Mouse (Mus musculus): Measurements from ENCODE around the gene Immp2l.
"Not testable (repeated sequence)": the region's sequence is repeated elsewhere in the genome, so short reads cannot be mapped to it uniquely, and the experiment has no call there.

Gene Immp2l

DNA sequence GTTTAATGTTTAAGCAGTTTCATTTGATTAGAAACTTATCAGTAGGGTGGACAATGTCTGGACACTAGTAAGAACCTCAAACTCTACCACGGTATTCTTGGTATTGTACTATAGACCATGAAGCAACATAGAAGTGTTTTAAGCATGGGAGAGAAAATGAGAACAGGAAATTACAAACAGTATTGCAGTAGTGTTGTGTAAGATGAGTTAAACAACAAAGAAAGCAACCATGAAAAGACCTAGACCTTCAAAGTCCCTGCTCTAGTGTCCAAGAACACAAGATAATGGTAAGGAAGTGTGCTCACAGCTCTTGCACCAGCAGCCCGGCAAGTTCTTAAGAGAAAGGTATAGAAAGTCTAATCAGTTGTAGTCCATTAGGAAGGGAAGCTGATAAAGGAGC lies 700.7 kb downstream of the Immp2l start:
- DNase-seq, result no peak

DNA sequence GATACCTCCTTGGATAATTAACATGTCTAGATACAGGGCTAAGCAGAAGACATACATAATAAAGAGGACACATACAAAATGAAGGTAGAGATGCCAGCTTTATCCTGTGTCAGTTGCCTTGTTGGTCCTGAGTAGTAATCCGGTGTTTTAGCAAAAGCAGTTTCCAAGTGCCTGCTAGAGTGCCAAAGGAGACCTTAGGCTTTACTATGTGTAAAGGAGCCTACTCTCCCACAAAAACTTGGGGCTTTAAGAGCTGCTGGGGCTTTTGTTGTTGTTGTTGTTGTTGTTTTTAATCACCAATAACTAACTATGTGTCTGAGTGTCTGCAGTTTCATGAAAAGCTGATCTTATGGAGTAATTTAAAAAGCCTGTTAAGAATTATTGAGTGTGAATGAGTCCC lies 702.8 kb downstream of the Immp2l start:
- no peak for DNase-seq

- DNase-seq, result no peak
These were observed 703.3 kb downstream of the Immp2l start for GRCm38 (mm10) chr12:41727221-41727620.

GRCm38 (mm10) chr12:41727764-41728338 lies 704.0 kb downstream of the Immp2l start:
- no peak for DNase-seq

DNA sequence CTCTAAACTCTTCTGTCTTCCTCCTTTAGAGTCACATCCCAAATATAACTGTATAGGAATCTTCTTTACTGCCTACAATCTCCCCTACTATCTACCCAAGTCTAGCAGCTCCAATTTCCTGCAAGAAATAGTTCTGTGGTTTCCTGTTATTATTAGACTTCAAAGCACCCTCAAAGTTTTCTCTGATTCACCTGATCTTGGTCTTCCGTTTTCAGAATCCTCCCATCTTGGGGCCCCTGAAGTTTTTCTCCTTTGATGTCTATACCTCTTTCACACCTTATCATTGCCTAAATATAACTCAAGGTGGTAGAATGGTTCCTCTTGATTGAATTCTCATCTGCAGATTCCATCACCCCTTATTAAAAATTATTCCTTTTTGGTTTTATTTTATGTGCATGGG lies 704.6 kb downstream of the Immp2l start:
- no peak for DNase-seq

GRCm38 (mm10) chr12:41729780-41730179 lies 705.9 kb downstream of the Immp2l start:
- no peak for DNase-seq

DNA sequence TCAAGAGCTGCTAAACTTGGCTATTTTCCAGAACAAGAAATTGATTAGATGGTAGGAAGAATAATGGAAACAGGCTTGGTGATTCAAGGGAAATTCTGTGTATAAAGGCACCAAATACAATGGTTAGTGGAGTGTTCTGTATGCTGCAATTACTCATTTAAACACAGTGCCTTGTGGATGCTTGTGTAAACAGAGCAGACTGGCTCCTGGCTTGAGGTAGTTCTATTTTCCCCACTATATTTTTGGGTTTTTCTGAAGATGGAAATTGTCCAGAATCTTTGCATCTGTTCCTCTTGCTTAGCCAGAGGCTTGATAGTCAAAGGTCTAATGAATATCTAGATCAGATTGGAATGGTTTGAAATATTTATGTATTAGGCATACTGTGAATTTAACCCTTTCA lies 709.3 kb downstream of the Immp2l start:
- no peak for DNase-seq

DNA sequence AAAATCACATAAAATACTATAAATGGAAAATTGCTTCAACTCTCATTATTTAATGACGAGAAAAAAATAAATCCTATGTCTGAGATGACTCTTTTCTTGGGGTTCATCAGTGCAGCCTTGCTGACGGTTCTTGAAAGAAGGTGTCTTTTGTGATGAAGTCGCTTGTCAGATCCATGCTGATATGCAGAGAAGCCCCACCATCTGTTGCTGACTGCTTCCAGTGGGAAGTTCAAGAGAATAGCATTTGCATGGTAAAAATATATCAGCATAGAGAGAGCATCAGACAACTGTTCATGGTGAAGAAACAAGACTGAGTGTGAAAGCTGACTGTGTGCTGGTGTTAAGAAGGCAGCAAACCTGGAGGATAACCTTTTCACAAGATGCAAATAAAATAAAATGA lies 719.0 kb downstream of the Immp2l start:
- DNase-seq, result no peak

DNA sequence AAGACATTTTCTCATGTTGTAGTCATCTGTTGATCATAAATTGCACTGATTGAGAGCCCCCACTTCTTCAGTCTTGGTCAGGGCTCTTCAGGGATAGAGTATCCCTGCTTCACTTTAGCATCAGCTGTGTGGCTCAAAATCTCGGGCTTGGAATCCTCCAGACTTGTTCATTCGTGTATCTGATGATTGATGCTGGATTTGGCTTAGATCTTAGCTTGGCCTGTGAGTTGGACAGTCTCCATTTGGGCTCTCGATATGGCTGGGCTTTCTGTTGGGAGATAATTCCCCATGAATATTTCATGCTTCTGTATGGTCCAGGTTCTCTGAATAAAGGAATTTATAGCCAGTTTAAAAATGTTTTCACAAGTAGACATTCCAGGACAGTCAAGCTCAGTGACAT lies 739.5 kb downstream of the Immp2l start:
- no peak for DNase-seq

- no peak for DNase-seq
These were observed 750.1 kb downstream of the Immp2l start for GRCm38 (mm10) chr12:41773961-41774360.

GRCm38 (mm10) chr12:41774623-41775323 lies 750.9 kb downstream of the Immp2l start:
- no peak for DNase-seq

GRCm38 (mm10) chr12:41777762-41778161 lies 753.9 kb downstream of the Immp2l start:
- DNase-seq, result not testable (repeated sequence)

DNA sequence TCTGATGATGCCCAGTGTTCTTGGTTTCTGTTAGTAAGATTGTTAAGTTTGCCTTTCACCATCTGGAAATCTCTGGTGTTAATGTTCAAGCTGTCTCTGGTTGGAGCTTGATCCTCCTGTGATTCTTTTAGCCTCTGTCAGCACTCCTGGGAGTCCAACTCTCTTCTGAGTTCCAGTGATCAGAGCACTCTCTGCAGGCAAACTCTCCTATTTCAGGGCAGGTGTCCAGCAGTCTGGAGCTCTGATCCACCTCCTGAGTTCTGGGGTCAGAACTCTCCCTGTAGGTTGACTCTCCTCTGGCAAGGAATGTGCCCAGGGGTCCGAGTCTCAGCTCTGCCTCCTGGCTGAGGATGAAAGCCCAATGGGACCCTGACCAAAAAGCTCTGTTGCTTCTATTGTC lies 769.8 kb downstream of the Immp2l start:
- DNase-seq, result not testable (repeated sequence)

DNA sequence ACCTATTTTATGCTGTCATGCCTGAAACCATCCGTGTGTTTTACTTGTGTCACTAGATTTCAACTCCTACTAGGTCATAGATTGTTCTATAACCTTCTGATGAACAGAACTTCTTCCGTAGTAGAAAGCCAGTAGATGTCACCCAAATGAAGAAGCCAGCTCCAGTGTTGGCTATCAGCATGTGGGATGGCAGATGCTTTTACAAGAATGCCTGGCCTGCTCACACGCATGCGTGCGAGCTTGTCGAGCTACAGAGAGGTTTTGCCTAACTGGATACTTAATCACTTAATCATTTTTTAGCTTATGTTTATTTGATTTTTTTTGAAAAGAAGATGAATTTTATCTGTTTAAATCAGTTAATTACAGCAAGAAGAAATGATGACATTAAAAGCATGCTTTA lies 805.6 kb downstream of the Immp2l start:
- no peak for DNase-seq

GRCm38 (mm10) chr12:41831731-41832130 lies 807.8 kb downstream of the Immp2l start:
- no peak for DNase-seq

- no peak for DNase-seq
These were observed 810.8 kb downstream of the Immp2l start for GRCm38 (mm10) chr12:41834646-41835045.

GRCm38 (mm10) chr12:41838334-41838847 lies 814.5 kb downstream of the Immp2l start:
- DNase-seq, result no peak

DNA sequence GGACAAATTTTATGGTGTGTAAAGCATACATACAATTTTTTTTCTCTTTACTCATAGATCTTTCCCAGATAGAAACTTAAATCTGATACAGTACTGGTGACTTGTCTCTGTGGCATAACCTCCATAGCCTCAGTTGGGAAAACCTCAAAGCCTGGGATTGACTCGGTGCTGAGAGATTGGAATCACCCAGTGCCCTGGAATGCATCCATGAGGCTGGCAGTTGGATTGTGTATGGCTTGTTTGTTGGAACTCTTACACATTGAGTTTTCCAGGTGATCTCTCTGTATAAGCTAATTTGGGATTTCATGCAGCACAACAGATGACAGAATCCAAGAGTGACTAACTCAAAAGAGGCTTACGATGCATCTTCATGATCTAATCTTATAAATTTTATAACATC lies 815.4 kb downstream of the Immp2l start:
- no peak for DNase-seq

DNA sequence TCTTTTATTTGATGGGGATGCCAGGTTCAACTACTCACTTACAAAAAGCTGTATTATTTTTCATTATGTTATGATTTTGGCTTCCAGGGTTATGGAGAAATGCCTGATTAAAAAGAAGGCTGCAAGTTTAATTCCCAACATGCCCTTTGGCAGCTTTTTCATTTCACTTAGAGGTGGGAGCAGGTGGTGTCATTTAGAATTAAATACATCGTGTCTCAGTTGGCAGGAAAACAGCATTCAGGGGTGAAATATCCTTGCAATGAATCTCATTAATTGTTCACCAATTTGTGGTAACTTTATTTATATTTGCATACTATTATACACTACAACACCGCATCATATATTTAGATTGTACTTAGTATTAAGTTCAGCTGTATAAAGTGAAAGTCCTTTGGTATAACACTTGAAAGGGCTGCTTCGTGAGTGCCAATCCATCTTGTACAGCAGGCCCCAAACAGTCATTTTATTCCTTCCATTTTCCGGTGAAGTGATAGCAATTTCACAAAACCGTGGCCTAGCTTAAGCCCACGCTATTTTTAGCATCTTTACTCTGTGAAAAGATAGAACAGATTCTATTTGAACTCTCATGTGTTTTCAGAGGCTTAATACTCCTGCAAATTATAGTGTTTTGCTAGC lies 818.9 kb downstream of the Immp2l start:
- no peak for DNase-seq

DNA sequence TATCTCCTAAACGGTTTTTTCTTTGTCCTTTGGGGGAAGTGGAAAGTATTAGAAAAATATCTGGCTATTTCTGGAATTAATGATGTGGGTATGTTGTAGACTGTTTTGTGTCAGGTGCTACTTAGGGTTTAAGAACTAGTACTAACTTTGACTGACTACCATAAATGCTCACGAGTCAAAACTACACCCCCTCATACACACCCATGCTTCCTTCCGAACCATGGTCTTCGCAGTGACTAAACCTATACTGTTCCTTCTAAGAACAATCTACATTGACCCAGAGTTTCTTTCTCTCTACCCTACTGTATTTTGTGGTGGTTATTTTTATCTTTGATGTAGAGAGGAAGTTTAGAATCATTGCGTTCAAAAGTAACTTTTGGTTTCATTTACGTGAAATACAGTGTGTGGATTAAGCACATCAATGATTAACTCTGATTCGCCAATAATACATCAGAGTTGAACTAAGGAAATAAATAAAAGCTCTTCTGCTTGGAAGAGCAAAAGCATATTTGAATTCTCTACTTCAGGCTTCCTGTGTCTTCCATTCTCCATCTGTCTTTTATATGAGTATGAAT lies 828.1 kb downstream of the Immp2l start:
- DNase-seq, result no peak

- not testable (repeated sequence) for DNase-seq
These were observed 835.8 kb downstream of the Immp2l start for GRCm38 (mm10) chr12:41859652-41860051.

DNA sequence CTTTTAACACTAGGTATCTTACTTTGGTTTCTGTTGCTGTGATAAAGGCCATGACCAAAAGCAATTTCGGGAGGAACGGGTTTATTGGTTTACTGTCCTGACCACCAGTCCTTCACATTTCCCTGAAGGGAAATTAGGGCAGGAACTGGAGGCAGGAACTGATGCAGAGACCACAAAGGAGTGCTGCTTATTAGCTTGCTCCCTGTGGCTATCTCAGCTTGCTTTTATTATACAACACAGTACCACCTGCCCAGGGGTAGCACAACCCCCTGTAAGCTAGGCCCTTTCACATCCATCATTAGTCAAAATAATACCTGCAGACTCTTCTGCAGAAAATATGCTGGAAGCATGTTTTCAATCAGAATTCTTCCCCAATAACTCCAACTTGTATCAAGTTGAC lies 844.4 kb downstream of the Immp2l start:
- DNase-seq, result no peak

DNA sequence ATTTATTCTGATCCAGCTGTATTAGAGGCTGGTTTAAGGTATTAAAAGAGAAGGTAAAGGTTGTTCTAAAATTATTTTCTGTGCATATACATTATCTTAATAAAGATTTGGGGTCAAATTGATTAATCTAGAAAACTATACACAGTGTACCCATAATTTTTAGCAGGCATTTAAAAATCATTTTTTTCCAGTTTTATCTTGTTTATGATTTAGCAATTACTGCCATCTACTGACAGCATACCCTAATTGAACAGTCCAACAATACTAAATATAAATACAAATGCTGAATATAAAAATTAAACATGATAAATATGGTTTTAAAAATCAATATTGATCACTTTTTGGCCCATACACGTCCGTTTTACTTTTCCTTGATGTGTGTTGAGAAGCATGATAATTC lies 850.1 kb downstream of the Immp2l start:
- no peak for DNase-seq
